Mouse (Mus musculus) stomach, postnatal 0 days (tissue): ENCODE data around the gene Ebp. TPM values are rescaled to one million over a fixed set of nuclear protein-coding genes. Genes with fewer than 3 reads are reported as not detected.

Experiments used
- ATAC-seq: fragments of 200-750 bp; cut with Nextera tagmentation; 2 replicates; pipeline ENCODE4 v1.8.0; 2017; ENCODE audit not compliant: low FRiP score, low TSS enrichment
- DNase-seq: peaks from one replicate; pipeline ENCODE4 v3.0.0-alpha.2; 2016; ENCODE audit warnings: low spot score
- H3K27ac ChIP-seq: fragments of 300-500 bp; sonication (generic); replicated peaks from 2 replicates; pipeline ENCODE4 v1.5.1; 2014; ENCODE audit warnings: mild to moderate bottlenecking, control low read depth
- H3K27me3 ChIP-seq: fragments of 300-500 bp; sonication (generic); 2 replicates; pipeline ENCODE4 v1.6.1; 2014; ENCODE audit warnings: low read length; ENCODE audit not compliant: control insufficient read depth, insufficient read depth
- H3K36me3 ChIP-seq: fragments of 300-500 bp; sonication (generic); 2 replicates; pipeline ENCODE4 v1.6.1; 2014; ENCODE audit warnings: low read length, mixed read lengths; ENCODE audit not compliant: control insufficient read depth, insufficient read depth
- H3K4me1 ChIP-seq: fragments of 300-500 bp; sonication (generic); replicated peaks from 2 replicates; pipeline ENCODE4 v1.6.1; 2014; ENCODE audit warnings: antibody characterized with exemption; ENCODE audit not compliant: control insufficient read depth, insufficient read depth
- H3K4me2 ChIP-seq: fragments of 300-500 bp; sonication (generic); replicated peaks from 2 replicates; pipeline ENCODE4 v1.6.1; 2014; ENCODE audit warnings: low read depth, mild to moderate bottlenecking, control low read depth, moderate library complexity
- H3K4me3 ChIP-seq: fragments of 300-500 bp; sonication (generic); 2 replicates; pipeline ENCODE4 v1.5.1; 2014; ENCODE audit warnings: low read depth, low read length, control low read depth
- H3K9ac ChIP-seq: fragments of 300-500 bp; sonication (generic); 2 replicates; pipeline ENCODE4 v1.6.1; 2014; ENCODE audit warnings: mild to moderate bottlenecking, low read length, control low read depth, mixed read lengths
- H3K9me3 ChIP-seq: fragments of 300-500 bp; sonication (generic); 2 replicates; pipeline ENCODE4 v1.6.1; 2016; ENCODE audit warnings: low read length; ENCODE audit not compliant: control insufficient read depth
- CTCF ChIP-seq: IDR thresholded peaks from 2 replicates; pipeline ENCODE4 v1.5.1; 2016; ENCODE audit warnings: antibody characterized with exemption, low read depth, mild to moderate bottlenecking, moderate library complexity
- EP300 ChIP-seq: optimal IDR thresholded peaks from 2 replicates; pipeline ENCODE3; 2016; ENCODE audit warnings: antibody characterized with exemption
- WGBS: fragments of 180-500 bp; shearing (Covaris S2); extraction: QIAGEN DNeasy Blood & Tissue Kit; methylation state at CpG from one replicate; pipeline ENCODE4 v1.1.7; 2014; 5-methylcytosine and 5-hydroxymethylcytosine counted together
- polyA plus RNA-seq: library from polyadenylated mRNA; unstranded; fragments of >200 nt; fragmentation: Nextera tagmentation; extraction: Ambion mirVana; gene quantifications from 2 replicates; pipeline ENCODE4 v1.2.1, GENCODE M21; 2015

The Ebp gene
- polyA plus RNA-seq, 1 experiment from 2014 or later: 75.4 TPM

DNA sequence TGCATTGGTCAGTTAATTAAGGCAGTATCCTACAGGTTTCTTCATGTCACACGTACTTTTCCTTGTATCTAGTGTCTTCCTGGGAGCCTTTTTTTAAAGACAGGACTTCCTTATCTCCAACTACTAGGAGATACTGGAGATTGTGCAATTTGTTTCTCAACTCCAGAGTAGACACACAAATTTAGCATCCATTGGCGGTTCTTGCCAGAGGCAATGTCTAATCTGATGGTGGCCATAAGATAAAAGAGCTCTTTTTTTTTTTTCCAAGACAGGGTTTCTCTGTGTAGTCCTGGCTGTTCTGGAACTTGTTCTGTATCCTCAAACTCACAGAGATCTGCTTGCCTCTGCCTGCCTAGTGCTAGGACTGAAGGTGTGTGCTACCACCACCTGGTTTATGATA, 16.4 kb upstream of the Ebp start:
- 55% methylated on average over 2 of the region's 2 CpGs for WGBS
- no peak for TF ChIP-seq CTCF
- no peak for TF ChIP-seq EP300
- Histone ChIP-seq H3K27me3 (no peaks in the 10 kb centered on the region), H3K9me3 (no peaks in the 10 kb centered on the region), H3K36me3 (no peaks in the 10 kb centered on the region), H3K9ac (no peak overlapping the region), H3K27ac (no peak overlapping the region), H3K4me1 (no peaks in the 10 kb centered on the region), H3K4me2 (no peak overlapping the region), H3K4me3 (no peak overlapping the region)
- DNase-seq (no peak), ATAC-seq (no peak)

DNA sequence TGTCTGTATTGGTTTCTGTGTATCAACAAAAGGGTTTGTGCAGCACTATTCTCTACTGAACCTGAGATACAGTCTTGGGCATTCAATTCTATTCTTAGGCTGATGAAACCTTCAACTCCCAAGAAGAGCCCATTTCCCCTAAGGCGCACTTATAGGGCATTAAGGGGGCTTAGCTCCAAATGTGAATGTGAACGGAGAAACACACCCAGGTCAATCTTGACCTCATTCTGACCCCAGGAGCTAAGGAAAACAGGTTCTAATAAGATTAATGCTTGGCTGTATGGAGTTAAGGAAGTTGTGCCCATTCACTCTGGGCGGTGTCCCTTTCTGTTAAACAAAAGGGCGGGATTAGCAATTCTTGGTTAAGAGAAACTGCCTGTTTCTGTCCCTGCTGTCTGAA, 13.9 kb upstream of the Ebp start:
- Histone ChIP-seq H3K36me3 (no peaks in the 10 kb centered on the region), H3K9ac (no peak overlapping the region), H3K4me1 (no peaks in the 10 kb centered on the region), H3K4me2 (no peak overlapping the region), H3K4me3 (no peak overlapping the region), H3K27me3 (no peaks in the 10 kb centered on the region), H3K27ac (peak overlapping the region; percentile 45; the same call in 1 of the 2 replicates), H3K9me3 (no peaks in the 10 kb centered on the region)
- DNase-seq (peak; percentile 19), ATAC-seq (peak; percentile 57; the same call in 1 of the 2 replicates)
- WGBS: 26% methylated on average over 4 of the region's 4 CpGs
- TF ChIP-seq CTCF: no peak
- TF ChIP-seq EP300: no peak

DNA sequence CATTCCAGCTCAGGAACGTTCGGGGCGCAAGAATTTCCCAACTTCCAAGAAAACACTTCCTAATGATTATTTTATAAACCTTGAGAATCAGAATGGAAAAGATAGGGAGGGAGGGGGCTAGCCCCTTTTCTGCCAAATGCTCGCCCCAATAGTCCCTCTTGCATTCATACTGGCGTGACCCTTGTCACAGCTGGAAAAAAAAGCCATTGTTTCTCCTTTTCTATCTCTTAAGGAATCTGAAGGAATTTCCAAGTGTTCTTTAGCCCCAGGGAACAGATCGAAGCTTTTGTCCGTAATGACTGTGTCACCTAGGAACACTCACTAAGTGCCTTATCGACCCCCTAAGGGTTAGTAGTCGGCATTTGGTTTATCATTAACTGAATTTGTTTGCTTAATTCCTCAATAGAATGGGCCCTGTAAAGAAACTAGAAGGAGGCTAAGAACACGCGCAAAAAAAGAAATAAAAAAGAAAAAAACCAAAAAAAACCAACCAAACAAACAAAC, 13.4 kb upstream of the Ebp start:
- H3K4me2 ChIP-seq: peak overlapping the region; percentile 65
- H3K27me3 ChIP-seq: no peaks in the 10 kb centered on the region
- H3K27ac ChIP-seq: peak overlapping the region; percentile 45; the same call in 1 of the 2 replicates
- H3K36me3 ChIP-seq: no peaks in the 10 kb centered on the region
- TF ChIP-seq EP300 (no peak), CTCF (no peak)
- H3K4me3 ChIP-seq: peak overlapping the region; percentile 50
- DNase-seq (no peak), ATAC-seq (no peak)
- H3K9me3 ChIP-seq: no peaks in the 10 kb centered on the region
- 16% methylated on average over 11 of the region's 11 CpGs for WGBS
- peak overlapping the region; percentile 65; the same call in 1 of the 2 replicates for H3K9ac ChIP-seq
- no peaks in the 10 kb centered on the region for H3K4me1 ChIP-seq

DNA sequence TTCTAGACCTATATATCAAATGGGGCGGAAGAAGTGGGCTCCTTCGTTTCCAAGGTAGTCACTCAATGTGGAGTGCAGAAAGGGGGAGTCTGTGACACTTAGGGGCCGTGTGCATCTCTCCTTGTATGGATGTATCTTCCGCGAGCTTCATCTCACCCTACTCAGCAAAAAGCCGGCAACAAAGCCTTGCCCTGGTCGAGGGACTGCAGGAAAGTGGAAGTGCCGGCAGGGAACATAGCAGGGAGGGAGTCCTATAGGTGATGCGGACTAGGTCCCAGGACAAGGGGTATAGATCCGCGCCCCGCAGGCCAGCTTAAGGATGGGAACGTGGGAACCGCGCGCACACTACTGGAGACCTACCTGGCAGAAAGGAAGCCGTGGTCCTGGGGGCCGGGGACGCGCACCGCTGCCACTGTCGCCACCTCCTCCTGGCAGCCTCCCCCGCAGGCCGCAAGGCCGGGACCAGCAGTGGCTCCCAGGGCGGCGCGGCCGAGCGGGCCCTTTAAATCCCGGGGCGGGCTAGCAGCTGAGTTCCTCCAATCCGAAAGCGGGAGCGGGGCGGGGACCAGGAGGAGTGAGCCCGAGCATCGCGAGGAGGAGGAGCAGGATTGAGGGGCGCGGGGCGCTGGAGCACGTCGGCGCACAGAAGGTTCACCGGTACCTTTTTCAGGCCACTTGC, 12.8 kb upstream of the Ebp start, which contains the start of gene Porcn:
Porcn (minus strand) TSS at position 511 of the 679 bp plus-strand sequence.
- TF ChIP-seq CTCF: no peak
- no peak for TF ChIP-seq EP300
- WGBS: 6% methylated on average over 46 of the region's 46 CpGs
- Histone ChIP-seq H3K9ac (peak within 1 kb of the TSS; percentile 65), H3K27me3 (no peaks in the 10 kb centered on the region), H3K9me3 (no peaks in the 10 kb centered on the region), H3K4me3 (peak within 1 kb of the TSS; percentile 50), H3K4me2 (peak within 1 kb of the TSS; percentile 65), H3K36me3 (no peaks in the 10 kb centered on the region), H3K4me1 (no peaks in the 10 kb centered on the region), H3K27ac (peak within 1 kb of the TSS; percentile 45; the same call in 1 of the 2 replicates)
- ATAC-seq (peak; percentile 94), DNase-seq (peak; percentile 87)

DNA sequence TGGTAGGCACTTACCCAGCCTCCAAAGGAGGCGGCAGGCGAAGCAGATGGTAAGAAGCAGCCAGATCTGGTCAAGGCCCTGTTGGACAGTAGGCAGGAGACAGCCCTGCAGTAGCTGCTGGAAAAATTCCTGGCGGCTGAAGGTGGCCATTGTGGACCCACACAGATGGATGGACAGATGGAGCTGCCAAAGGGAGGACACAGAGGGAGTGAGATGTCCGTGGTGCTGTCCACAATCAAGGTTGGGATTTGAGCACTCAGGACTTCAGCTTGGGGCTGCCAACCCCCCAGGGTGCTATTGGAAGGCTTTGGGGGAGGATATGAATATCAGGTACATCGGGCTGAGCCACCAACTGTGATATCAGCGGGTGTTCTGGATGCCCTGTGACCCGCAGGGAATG, 12.2 kb upstream of the Ebp start:
- Histone ChIP-seq H3K27ac (no peak overlapping the region), H3K4me3 (peak overlapping the region; percentile 50), H3K27me3 (no peaks in the 10 kb centered on the region), H3K36me3 (no peaks in the 10 kb centered on the region), H3K4me2 (peak overlapping the region; percentile 65), H3K9me3 (no peaks in the 10 kb centered on the region), H3K9ac (no peak overlapping the region), H3K4me1 (no peaks in the 10 kb centered on the region)
- ATAC-seq (no peak), DNase-seq (no peak)
- 40% methylated on average over 7 of the region's 7 CpGs for WGBS
- TF ChIP-seq CTCF: no peak
- TF ChIP-seq EP300: no peak

DNA sequence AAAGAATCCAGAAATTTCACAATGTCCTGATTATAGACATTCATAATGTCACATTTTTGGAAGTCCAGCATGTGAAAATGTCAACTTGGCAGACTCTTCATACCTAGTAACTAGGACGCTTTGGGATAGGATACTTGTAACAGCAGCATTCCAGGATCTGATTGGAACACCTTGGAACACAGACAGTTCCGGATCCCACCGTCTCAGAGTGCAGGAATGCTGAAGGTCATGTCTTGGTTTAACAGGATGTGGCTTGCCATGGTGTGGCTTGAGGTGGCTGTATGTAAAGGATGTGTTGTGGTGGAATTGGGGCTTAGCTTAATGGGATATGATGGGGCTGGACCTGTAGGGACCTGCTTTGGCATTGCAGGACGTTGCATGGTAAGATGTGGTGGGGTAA, 11.8 kb upstream of the Ebp start:
- ATAC-seq (no peak), DNase-seq (no peak)
- 79% methylated on average over 4 of the region's 4 CpGs for WGBS
- H3K4me2 ChIP-seq: no peak overlapping the region
- no peaks in the 10 kb centered on the region for H3K9me3 ChIP-seq
- TF ChIP-seq EP300 (no peak), CTCF (no peak)
- no peak overlapping the region for H3K9ac ChIP-seq
- H3K4me1 ChIP-seq: no peaks in the 10 kb centered on the region
- H3K27ac ChIP-seq: no peak overlapping the region
- no peak overlapping the region for H3K4me3 ChIP-seq
- no peaks in the 10 kb centered on the region for H3K27me3 ChIP-seq
- H3K36me3 ChIP-seq: no peaks in the 10 kb centered on the region
